Mouse (Mus musculus) C2C12 (cell line): ENCODE data around the gene Orai3.

Experiments
- CEBPB ChIP-seq: IDR thresholded peaks from one replicate; pipeline ENCODE4 v1.6.1; 2011; ENCODE audit warnings: low read depth, mild to moderate bottlenecking, control low read depth, moderate library complexity
- CTCF ChIP-seq: IDR thresholded peaks from one replicate; pipeline ENCODE4 v1.5.1; 2011; ENCODE audit not compliant: control insufficient read depth, insufficient read depth, insufficient read length
- FOSL1 ChIP-seq: IDR thresholded peaks from one replicate; pipeline ENCODE4 v1.8.0; 2011; ENCODE audit warnings: mild to moderate bottlenecking, low read length; ENCODE audit not compliant: poor library complexity, insufficient read depth, severe bottlenecking
- MAX ChIP-seq: IDR thresholded peaks from one replicate; pipeline ENCODE4 v1.6.1; 2011; ENCODE audit warnings: mild to moderate bottlenecking, control low read depth
- USF1 ChIP-seq: IDR thresholded peaks from one replicate; pipeline ENCODE4 v1.6.1; 2011; ENCODE audit warnings: low read depth, mild to moderate bottlenecking, control low read depth, moderate library complexity

- TF ChIP-seq MAX = no peak
- no peak for TF ChIP-seq CTCF
- TF ChIP-seq FOSL1 = no peak
- TF ChIP-seq USF1 = no peak
- TF ChIP-seq CEBPB = no peak
These were observed 8.1 kb downstream of the Orai3 start for GRCm38 (mm10) chr7:127777474-127778266.
